ENCODE assay signal across 17 mouse cellular contexts in genomic region chr5:125045202-125045601, GRCm38 (mm10). TPM values are rescaled to one million over a fixed set of nuclear protein-coding genes. Genes with fewer than 3 reads are reported as not detected.
DNase-seq lines count a peak whose midpoint lies in the region; ATAC-seq and TF ChIP-seq lines count a peak whose summit lies in the region.
"Had no signal": no experiment of that assay in that cellular context is flagged by ENCODE, and none has a peak within 500 bp of the region (broad histone marks: within the 10 kb centered on the region; RNA-seq: fewer than 3 reads in every experiment).

No protein-coding gene starts in this region.

- DNase-seq in left cerebral cortex, adult 2 months (ENCODE audit: extremely low spot score in 1 of 2, low spot score in 2 of 2): no peak
- no peak for DNase-seq in left cerebral cortex, adult 18-20 months (ENCODE audit: low spot score in 2 of 2)
- DNase-seq in embryo, embryonic 11 days: peak; percentile 31
- no peak for DNase-seq in left cerebral cortex, postnatal 4 days
- DNase-seq in cerebellum, adult 2 months: no peak
- DNase-seq in ovary, adult 18-20 months (ENCODE audit: low spot score): no peak
- DNase-seq: adrenal gland, postnatal 36 days; gastrocnemius, postnatal 25 days; heart, postnatal 36 days; kidney, adult 11 months; kidney, postnatal 36 days; liver, postnatal 0 days; spleen, adult 18-20 months had no signal

- ATAC-seq in forebrain, embryonic 15.5 days (replicated peaks): no peak
- ATAC-seq in midbrain, embryonic 16.5 days: no peak
- ATAC-seq: liver, postnatal 0 days had no signal

- peak overlapping the region; percentile 28; the same call in 1 of the 2 replicates for H3K27ac ChIP-seq in left cerebral cortex, adult 2 months
- peak overlapping the region; percentile 7; the same call in 1 of the 2 replicates for H3K27ac ChIP-seq in forebrain, embryonic 15.5 days (replicated peaks)
- peak overlapping the region; percentile 46; the same call in 1 of the 2 replicates for H3K27ac ChIP-seq in midbrain, embryonic 16.5 days (ENCODE audit: low read length)
- no peak overlapping the region for H3K27ac ChIP-seq in cerebellum, adult 2 months (ENCODE audit: insufficient read depth, low read length)
- H3K27ac ChIP-seq: macrophage had no signal

- no peak overlapping the region for H3K9ac ChIP-seq in forebrain, embryonic 15.5 days (replicated peaks)
- no peak overlapping the region for H3K9ac ChIP-seq in midbrain, embryonic 16.5 days (ENCODE audit: low read depth, low read length)
- H3K9ac ChIP-seq: liver, postnatal 0 days had no signal

- H3K4me2 ChIP-seq in forebrain, embryonic 15.5 days (replicated peaks): no peak overlapping the region
- H3K4me2 ChIP-seq in midbrain, embryonic 16.5 days (ENCODE audit: low read length): no peak overlapping the region
- H3K4me2 ChIP-seq: heart, embryonic 11.5 days had no signal

- H3K27me3 ChIP-seq in forebrain, embryonic 15.5 days: no peaks in the 10 kb centered on the region
- H3K27me3 ChIP-seq in midbrain, embryonic 16.5 days (ENCODE audit: control insufficient read depth, insufficient read depth, low read depth, low read length): no peaks in the 10 kb centered on the region
- H3K27me3 ChIP-seq in cerebellum, adult 2 months (ENCODE audit: control insufficient read depth, insufficient read depth, low read length): no peaks in the 10 kb centered on the region

- H3K36me3 ChIP-seq in forebrain, embryonic 15.5 days: peaks cover 36% of the 10 kb centered on the region
- peaks cover 20% of the 10 kb centered on the region for H3K36me3 ChIP-seq in midbrain, embryonic 16.5 days (ENCODE audit: control insufficient read depth, insufficient read depth, low read length)

- 0 out of 2 replicates have a peak, but pooled peaks cover 10% of the 10 kb centered on the region for H3K4me1 ChIP-seq in forebrain, embryonic 15.5 days
- peaks cover 3% of the 10 kb centered on the region; the same call in 1 of the 2 replicates for H3K4me1 ChIP-seq in midbrain, embryonic 16.5 days (ENCODE audit: control insufficient read depth, insufficient read depth, low read length)
- peaks cover 35% of the 10 kb centered on the region for H3K4me1 ChIP-seq in cerebellum, adult 2 months (ENCODE audit: control insufficient read depth, insufficient read depth, low read length)

- no peak for TF ChIP-seq POLR2A in cerebellum, adult 2 months (IDR thresholded peaks at IDR 0.05; ENCODE audit: borderline replicate concordance, insufficient read depth, low read length)

- no peak for TF ChIP-seq CTCF in left cerebral cortex, adult 2 months (IDR thresholded peaks at IDR 0.05)
- TF ChIP-seq CTCF in cerebellum, adult 2 months (IDR thresholded peaks at IDR 0.05; ENCODE audit: borderline replicate concordance, insufficient read depth, low read depth, low read length): no peak

- H3K9me3 ChIP-seq in forebrain, embryonic 15.5 days: no peaks in the 10 kb centered on the region
- no peaks in the 10 kb centered on the region for H3K9me3 ChIP-seq in midbrain, embryonic 16.5 days (replicated peaks; ENCODE audit: control insufficient read depth, low read length, poor library complexity, severe bottlenecking)

- no peak overlapping the region for H3K4me3 ChIP-seq in left cerebral cortex, adult 2 months
- H3K4me3 ChIP-seq in forebrain, embryonic 15.5 days: no peak overlapping the region
- H3K4me3 ChIP-seq in midbrain, embryonic 16.5 days (ENCODE audit: low read depth, low read length): no peak overlapping the region
- no peak overlapping the region for H3K4me3 ChIP-seq in cerebellum, adult 2 months (replicated peaks; ENCODE audit: insufficient read depth, low read depth, low read length)

- intact Hi-C loops in left cerebral cortex, adult 2 months (cut with DNase I): no loop called here
- intact Hi-C loops in left cerebral cortex, postnatal 4 days (cut with DNase I): no loop called here

- WGBS in forebrain, embryonic 15.5 days: 5% methylated on average over 5 of the region's 5 CpGs
- WGBS in midbrain, embryonic 16.5 days: 8% methylated on average over 5 of the region's 5 CpGs
- WGBS in cerebellum, adult 2 months: 26% methylated on average over 5 of the region's 5 CpGs

RNA-seq across cellular contexts. Expression of gene Rflna, which starts 42.2 kb away (rescaled TPM):
- 1 to 10 TPM in 1 of 2 experiments, not detected in 1; 1.0 TPM for total RNA-seq in left cerebral cortex, adult 2 months (2021)
- 1 to 10 TPM in 1 of 2 experiments, under 1 TPM in 1; 0.68 to 1.0 TPM for total RNA-seq in left cerebral cortex, adult 18-20 months (2021)
- 2.5 and 2.8 TPM in 2 replicates for polyA plus RNA-seq in forebrain, embryonic 15.5 days (2015; fragmentation: Nextera tagmentation; extraction: Ambion mirVana)
- 4.9 and 7.1 TPM in 2 replicates for polyA plus RNA-seq in midbrain, embryonic 16.5 days (2015; fragmentation: Nextera tagmentation; extraction: Ambion mirVana)
- 1 to 10 TPM; 2.0 to 2.1 TPM for total RNA-seq in left cerebral cortex, postnatal 4 days (2021)
- 0.61 and 1.4 TPM in 2 replicates for polyA plus RNA-seq in cerebellum, adult 2 months (2012; rRNA removed)
- polyA plus RNA-seq: macrophage had no signal
